Mouse (Mus musculus) neural tube, embryonic 15.5 days (tissue): Measurements from ENCODE around the gene Slc39a1. TPM values are rescaled to one million over a fixed set of nuclear protein-coding genes. Genes with fewer than 3 reads are reported as not detected.
"Not testable (repeated sequence)": the region's sequence is repeated elsewhere in the genome, so short reads cannot be mapped to it uniquely, and the experiment has no call there.

Experiments
- ATAC-seq: fragments of 200-750 bp; cut with Nextera tagmentation; 2 replicates; pipeline ENCODE4 v1.8.0; 2017; ENCODE audit warnings: mild to moderate bottlenecking, moderate TSS enrichment, moderate library complexity; ENCODE audit not compliant: low FRiP score
- H3K27ac ChIP-seq: fragments of 300-500 bp; sonication (generic); replicated peaks from 2 replicates; pipeline ENCODE4 v1.5.1; 2015; ENCODE audit warnings: mild to moderate bottlenecking, inconsistent platforms
- H3K27me3 ChIP-seq: fragments of 300-500 bp; sonication (generic); replicated peaks from 2 replicates; pipeline ENCODE4 v1.6.1; 2015; ENCODE audit warnings: inconsistent platforms
- H3K36me3 ChIP-seq: fragments of 300-500 bp; sonication (generic); 2 replicates; pipeline ENCODE4 v1.6.1; 2015; ENCODE audit warnings: inconsistent platforms
- H3K4me1 ChIP-seq: fragments of 300-500 bp; sonication (generic); 2 replicates; pipeline ENCODE4 v1.6.1; 2015; ENCODE audit warnings: inconsistent platforms
- H3K4me2 ChIP-seq: fragments of 300-500 bp; sonication (generic); 2 replicates; pipeline ENCODE4 v1.6.1; 2015; ENCODE audit warnings: inconsistent platforms, mild to moderate bottlenecking, moderate library complexity
- H3K4me3 ChIP-seq: fragments of 300-500 bp; sonication (generic); replicated peaks from 2 replicates; pipeline ENCODE4 v1.5.1; 2015; ENCODE audit warnings: mild to moderate bottlenecking, inconsistent platforms
- H3K9ac ChIP-seq: fragments of 300-500 bp; sonication (generic); replicated peaks from 2 replicates; pipeline ENCODE4 v1.6.1; 2015; ENCODE audit warnings: mild to moderate bottlenecking, inconsistent platforms
- H3K9me3 ChIP-seq: fragments of 300-500 bp; sonication (generic); replicated peaks from 2 replicates; pipeline ENCODE4 v1.6.1; 2016; ENCODE audit warnings: inconsistent platforms
- WGBS: fragments of 180-500 bp; shearing (Covaris S2); methylation state at CpG from one replicate; pipeline ENCODE4 v1.1.7; 2015; ENCODE audit warnings: mixed read lengths; 5-methylcytosine and 5-hydroxymethylcytosine counted together
- polyA plus RNA-seq: library from polyadenylated mRNA; unstranded; fragments of >200 nt; fragmentation: Nextera tagmentation; extraction: Ambion mirVana; gene quantifications from 2 replicates; pipeline ENCODE4 v1.2.1, GENCODE M21; 2015

Gene Slc39a1
- polyA plus RNA-seq, 1 experiment from 2014 or later, result 49.3 TPM

DNA sequence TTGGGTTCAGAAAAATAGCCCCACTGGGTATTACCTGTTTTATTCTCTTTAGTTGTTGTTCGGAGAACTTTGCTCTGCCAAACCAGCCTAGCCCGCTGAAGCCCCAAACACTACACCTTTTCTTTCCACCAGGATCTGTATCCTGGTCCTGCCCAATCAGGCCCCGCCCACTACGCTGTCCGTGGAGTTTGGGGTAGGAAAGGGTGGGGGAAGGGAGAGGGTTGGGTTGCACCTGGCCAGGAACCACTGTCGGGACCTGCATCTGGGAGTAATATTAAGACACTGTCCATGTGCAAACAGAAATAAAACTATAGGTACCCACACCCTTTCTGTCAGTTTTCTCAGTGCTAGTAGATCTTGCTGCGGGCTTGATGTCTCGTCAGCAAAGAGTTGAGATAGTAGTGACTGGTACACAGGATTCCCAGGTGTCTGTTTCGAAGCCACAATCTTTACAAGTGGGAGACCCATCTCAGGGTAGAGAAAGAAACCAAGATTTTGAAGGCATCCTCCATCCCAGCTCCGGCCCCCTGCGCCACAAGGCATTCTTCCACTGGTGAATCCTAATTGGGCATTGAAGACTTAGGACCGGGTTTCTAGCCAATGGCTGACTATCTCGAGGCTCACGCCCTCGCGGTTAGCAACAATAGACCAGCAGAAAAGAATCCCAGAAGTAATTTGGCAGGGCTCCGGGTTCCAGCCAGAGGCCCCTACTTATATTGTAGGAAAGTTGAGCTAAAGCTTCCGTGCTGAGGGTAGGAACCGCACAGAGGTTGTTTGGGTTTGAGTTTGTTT, 4.8 kb upstream of the Slc39a1 start, which contains the start of gene Creb3l4:
Gene Creb3l4, minus strand, starts transcription at position 529 of the 792 bp plus-strand sequence.
- peak within 1 kb of the TSS; percentile 37 for H3K9ac ChIP-seq

DNA sequence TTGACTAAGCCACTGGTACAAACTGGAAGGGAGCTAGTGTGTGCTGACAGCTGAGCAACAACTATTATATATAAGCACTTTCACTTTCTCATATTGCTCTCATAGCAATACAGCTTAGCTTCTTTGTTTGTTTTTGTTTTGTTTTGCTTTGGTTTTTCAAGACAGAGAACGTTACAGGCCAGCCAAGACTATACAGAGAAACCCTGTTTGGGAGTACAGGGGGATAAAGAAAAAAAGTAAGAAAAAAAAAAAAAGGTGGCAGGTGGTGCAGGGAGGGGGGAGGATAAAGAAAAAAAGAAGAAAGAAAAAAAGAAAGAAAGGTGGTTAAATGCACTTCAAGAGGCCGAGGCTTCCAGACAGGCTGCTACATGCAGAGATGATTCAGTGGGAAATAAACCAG, 2.6 kb upstream of the Slc39a1 start:
- H3K4me1 ChIP-seq, result peaks cover 33% of the 10 kb centered on the region
- no peaks in the 10 kb centered on the region for H3K36me3 ChIP-seq
- no peaks in the 10 kb centered on the region for H3K27me3 ChIP-seq
- ATAC-seq, result no peak
- H3K27ac ChIP-seq, result no peak overlapping the region
- no peaks in the 10 kb centered on the region for H3K9me3 ChIP-seq
- H3K4me3 ChIP-seq, result no peak overlapping the region
- H3K9ac ChIP-seq, result no peak overlapping the region
- no peak overlapping the region for H3K4me2 ChIP-seq
- 71% methylated on average over 2 of the region's 2 CpGs for WGBS

More for the DNA sequence above, 4.8 kb upstream of the Slc39a1 start, which contains the start of gene Creb3l4:
- 3% methylated on average over 19 of the region's 19 CpGs for WGBS
- Histone ChIP-seq H3K36me3 (no peaks in the 10 kb centered on the region), H3K27me3 (no peaks in the 10 kb centered on the region), H3K9me3 (no peaks in the 10 kb centered on the region), H3K27ac (0 out of 2 replicates have a peak within 1 kb of the TSS, but pooled peaks have one; percentile 20), H3K4me2 (peak within 1 kb of the TSS; percentile 62), H3K4me1 (peaks cover 19% of the 10 kb centered on the region), H3K4me3 (peak within 1 kb of the TSS; percentile 35)
- peak; percentile 28; the same call in 1 of the 2 replicates for ATAC-seq

DNA sequence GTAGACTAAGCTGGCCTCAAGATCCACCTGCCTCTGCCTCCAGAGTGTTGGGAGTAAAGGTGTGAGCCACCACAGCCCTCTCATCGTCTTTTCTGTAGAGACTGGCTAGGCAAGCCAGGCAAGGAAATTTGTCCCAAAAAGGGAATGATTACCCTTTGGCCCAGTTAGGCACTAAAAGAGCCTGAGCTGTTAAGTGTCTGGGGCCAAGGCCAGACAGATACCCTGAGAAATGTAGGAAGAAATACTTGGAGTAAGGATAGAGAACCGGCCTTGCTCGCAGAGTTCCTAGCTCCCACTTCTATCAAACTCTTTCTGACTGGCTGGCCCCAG, 377 bp upstream of the Slc39a1 start:
- peaks cover 39% of the 10 kb centered on the region for H3K4me1 ChIP-seq
- no peaks in the 10 kb centered on the region for H3K9me3 ChIP-seq
- WGBS, result 0% methylated on average over 3 of the region's 3 CpGs
- peak overlapping the region; percentile 88 for H3K4me2 ChIP-seq
- peak overlapping the region; percentile 81 for H3K27ac ChIP-seq
- H3K4me3 ChIP-seq, result peak overlapping the region; percentile 79
- peaks cover 10% of the 10 kb centered on the region; the same call in 1 of the 2 replicates for H3K36me3 ChIP-seq
- H3K27me3 ChIP-seq, result no peaks in the 10 kb centered on the region
- peak overlapping the region; percentile 81 for H3K9ac ChIP-seq
- peak; percentile 26 for ATAC-seq

DNA sequence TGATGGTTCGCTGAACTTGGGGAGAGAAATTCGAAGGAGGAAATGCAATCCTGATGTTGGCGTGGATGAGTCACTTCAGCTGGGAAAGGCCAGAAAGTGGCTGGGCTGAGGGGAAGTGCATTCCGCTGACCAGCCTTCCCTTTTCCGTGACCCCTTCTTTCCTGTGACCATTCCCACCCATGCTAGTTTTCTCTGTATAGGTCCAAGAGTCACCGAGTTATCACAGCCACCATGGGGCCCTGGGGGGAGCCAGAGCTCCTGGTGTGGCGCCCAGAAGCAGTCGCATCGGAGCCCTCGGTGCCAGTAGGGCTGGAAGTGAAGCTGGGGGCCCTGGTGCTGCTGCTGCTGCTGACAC, 751 bp downstream of the Slc39a1 start:
- H3K4me2 ChIP-seq, result peak overlapping the region; percentile 88
- H3K4me1 ChIP-seq, result peaks cover 32% of the 10 kb centered on the region
- WGBS, result 11% methylated on average over 10 of the region's 10 CpGs
- H3K27me3 ChIP-seq, result no peaks in the 10 kb centered on the region
- peak overlapping the region; percentile 81 for H3K9ac ChIP-seq
- H3K4me3 ChIP-seq, result peak overlapping the region; percentile 79
- H3K9me3 ChIP-seq, result no peaks in the 10 kb centered on the region
- no peak for ATAC-seq
- peak overlapping the region; percentile 81 for H3K27ac ChIP-seq
- H3K36me3 ChIP-seq, result peaks cover 10% of the 10 kb centered on the region; the same call in 1 of the 2 replicates

DNA sequence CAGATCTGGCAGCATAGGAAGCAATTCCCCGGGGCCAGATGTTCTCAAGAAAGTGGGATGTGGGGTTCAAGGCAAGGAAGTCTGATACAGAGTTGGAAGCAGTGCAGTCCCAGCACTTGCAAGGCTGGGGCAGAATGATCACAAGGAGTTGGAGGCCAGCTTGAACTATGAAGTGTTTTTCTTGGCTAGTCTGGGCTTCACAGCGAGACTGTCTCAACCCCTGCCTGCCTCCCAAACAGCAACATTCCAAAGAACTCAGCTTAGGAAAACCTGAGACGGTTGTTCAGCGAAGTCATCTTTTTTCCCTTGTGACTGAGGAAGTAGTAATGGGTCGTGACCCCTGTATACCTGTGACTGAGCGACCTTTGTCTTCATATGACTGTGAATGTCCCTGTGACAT, 2.8 kb downstream of the Slc39a1 start:
- WGBS, result 88% methylated on average over 6 of the region's 6 CpGs

DNA sequence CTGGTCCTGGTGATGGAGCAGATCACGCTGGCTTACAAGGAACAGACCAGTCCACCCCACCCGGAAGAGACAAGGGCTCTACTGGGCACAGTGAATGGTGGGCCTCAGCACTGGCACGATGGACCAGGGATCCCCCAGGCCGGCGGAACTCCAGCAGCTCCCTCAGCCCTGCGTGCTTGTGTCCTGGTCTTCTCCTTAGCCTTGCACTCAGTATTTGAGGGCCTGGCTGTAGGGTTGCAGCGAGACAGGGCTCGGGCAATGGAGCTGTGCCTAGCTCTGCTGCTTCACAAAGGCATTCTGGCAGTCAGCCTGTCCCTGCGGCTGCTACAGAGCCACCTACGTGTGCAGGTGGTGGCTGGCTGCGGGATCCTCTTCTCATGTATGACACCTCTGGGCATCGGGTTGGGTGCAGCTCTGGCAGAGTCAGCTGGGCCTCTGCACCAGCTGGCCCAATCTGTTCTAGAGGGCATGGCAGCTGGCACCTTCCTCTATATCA, 3.8 kb downstream of the Slc39a1 start:
- not testable (repeated sequence) for H3K9me3 ChIP-seq, H3K27me3 ChIP-seq, ATAC-seq, H3K9ac ChIP-seq, H3K4me3 ChIP-seq, H3K27ac ChIP-seq, H3K4me2 ChIP-seq
- Histone ChIP-seq H3K36me3 (peaks cover 10% of the 10 kb centered on the region; the same call in 1 of the 2 replicates), H3K4me1 (peaks cover 48% of the 10 kb centered on the region)
- WGBS, result 96% methylated on average over 10 of the region's 12 CpGs

More for the DNA sequence above, 2.8 kb downstream of the Slc39a1 start:
- Histone ChIP-seq H3K9me3 (no peaks in the 10 kb centered on the region), H3K4me2 (no peak overlapping the region), H3K9ac (no peak overlapping the region), H3K4me1 (peaks cover 39% of the 10 kb centered on the region), H3K4me3 (no peak overlapping the region), H3K27me3 (no peaks in the 10 kb centered on the region), H3K36me3 (peaks cover 10% of the 10 kb centered on the region; the same call in 1 of the 2 replicates), H3K27ac (no peak overlapping the region)
- no peak for ATAC-seq

- Histone ChIP-seq H3K36me3 (peaks cover 17% of the 10 kb centered on the region), H3K4me1 (peaks cover 45% of the 10 kb centered on the region)
- ATAC-seq, H3K4me3 ChIP-seq, H3K27ac ChIP-seq, H3K9me3 ChIP-seq, H3K27me3 ChIP-seq, H3K9ac ChIP-seq, H3K4me2 ChIP-seq: not testable (repeated sequence)
- WGBS, result 92% methylated on average over 2 of the region's 2 CpGs
Observed at GRCm38 (mm10) chr3:90252659-90253058, 4.7 kb downstream of the Slc39a1 start.

- H3K9ac ChIP-seq, H3K27me3 ChIP-seq, H3K27ac ChIP-seq, H3K9me3 ChIP-seq: not testable (repeated sequence)
- WGBS, result 78% methylated on average over 1 of the region's 1 CpGs
- peak overlapping the region; percentile 81 for H3K4me2 ChIP-seq
- peaks cover 45% of the 10 kb centered on the region for H3K4me1 ChIP-seq
- H3K36me3 ChIP-seq, result peaks cover 17% of the 10 kb centered on the region
- peak; percentile 2; the same call in 1 of the 2 replicates for ATAC-seq
- H3K4me3 ChIP-seq, result peak overlapping the region; percentile 69; the same call in 1 of the 2 replicates
Observed at GRCm38 (mm10) chr3:90253174-90253573, 5.2 kb downstream of the Slc39a1 start.

DNA sequence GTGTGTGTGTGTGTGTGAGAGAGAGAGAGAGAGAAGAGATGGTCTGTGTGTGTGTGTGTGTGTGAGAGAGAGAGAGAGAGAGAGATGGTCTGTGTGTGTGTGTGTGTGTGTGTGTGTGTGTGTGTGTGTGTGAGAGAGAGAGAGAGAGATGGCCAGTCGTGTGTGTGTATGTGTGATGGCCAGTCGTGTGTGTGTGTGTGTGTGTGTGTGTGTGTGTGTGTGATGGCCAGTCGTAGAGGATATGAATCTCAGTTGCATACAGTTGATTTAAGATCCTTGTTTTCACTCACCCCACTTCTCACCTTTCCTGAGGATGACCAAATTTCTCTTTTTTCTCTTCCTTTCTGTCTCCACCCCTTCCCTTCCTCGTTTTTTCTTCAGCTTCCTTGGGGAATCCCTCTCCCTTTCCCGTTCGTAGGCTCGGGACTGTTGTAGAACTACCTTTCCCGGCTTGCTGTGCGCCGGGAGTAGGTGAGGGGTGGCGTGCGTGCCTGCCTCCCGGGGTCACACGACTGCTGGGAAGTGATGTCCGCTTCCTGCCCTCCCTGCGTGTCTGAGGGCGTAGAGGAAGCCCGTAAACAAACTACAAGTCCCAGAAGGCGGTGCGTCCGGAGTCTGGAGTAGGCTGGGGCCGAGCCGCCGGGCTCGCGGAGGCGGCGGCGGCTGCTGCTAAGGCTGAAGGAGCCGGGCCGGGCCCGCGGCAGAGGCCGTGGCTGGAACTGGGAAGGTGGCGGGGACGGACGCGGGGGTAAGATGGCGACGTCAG, 5.9 kb downstream of the Slc39a1 start, which contains the start of gene Crtc2:
Gene Crtc2, plus strand, starts transcription at position 511 of the 766 bp plus-strand sequence.
- peaks cover 38% of the 10 kb centered on the region for H3K4me1 ChIP-seq
- no peaks in the 10 kb centered on the region for H3K27me3 ChIP-seq
- H3K27ac ChIP-seq, result peak within 1 kb of the TSS; percentile 86
- H3K36me3 ChIP-seq, result peaks cover 23% of the 10 kb centered on the region
- peak within 1 kb of the TSS; percentile 69 for H3K4me3 ChIP-seq
- WGBS, result under 1% methylated on average over 39 of the region's 40 CpGs
- H3K9ac ChIP-seq, result peak within 1 kb of the TSS; percentile 84
- H3K9me3 ChIP-seq, result no peaks in the 10 kb centered on the region
- peak; percentile 96 for ATAC-seq
- H3K4me2 ChIP-seq, result peak within 1 kb of the TSS; percentile 81

GRCm38 (mm10) chr3:90254419-90255193, 6.6 kb downstream of the Slc39a1 start:
- WGBS, result 1% methylated on average over 41 of the region's 41 CpGs
- H3K4me2 ChIP-seq, result peak overlapping the region; percentile 81
- peaks cover 30% of the 10 kb centered on the region for H3K36me3 ChIP-seq
- peak overlapping the region; percentile 84 for H3K9ac ChIP-seq
- peak; percentile 61 for ATAC-seq
- H3K27me3 ChIP-seq, result no peaks in the 10 kb centered on the region
- peak overlapping the region; percentile 86 for H3K27ac ChIP-seq
- peaks cover 31% of the 10 kb centered on the region for H3K4me1 ChIP-seq
- H3K9me3 ChIP-seq, result no peaks in the 10 kb centered on the region
- H3K4me3 ChIP-seq, result peak overlapping the region; percentile 69

DNA sequence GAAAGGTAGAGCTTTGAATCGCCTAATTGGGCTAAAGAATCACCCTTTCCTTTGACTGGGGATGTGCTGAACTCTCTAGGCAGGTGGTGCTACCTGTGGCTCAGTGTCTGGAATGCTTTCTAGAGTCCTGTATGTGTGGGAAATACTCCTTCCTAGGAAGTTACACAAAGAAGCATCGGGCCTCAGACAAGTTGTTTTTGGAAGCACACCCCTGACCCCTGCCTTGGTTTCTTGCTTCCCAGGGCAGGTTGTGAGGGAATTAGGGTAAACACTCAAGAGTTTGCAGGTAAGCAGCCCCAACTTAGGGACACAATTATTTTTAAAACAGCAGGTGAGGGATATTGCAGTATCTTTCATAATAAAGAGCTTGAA, 7.2 kb downstream of the Slc39a1 start:
- Histone ChIP-seq H3K4me2 (peak overlapping the region; percentile 81), H3K4me3 (peak overlapping the region; percentile 69), H3K27me3 (no peaks in the 10 kb centered on the region), H3K27ac (peak overlapping the region; percentile 86), H3K36me3 (peaks cover 36% of the 10 kb centered on the region), H3K9ac (peak overlapping the region; percentile 84), H3K9me3 (no peaks in the 10 kb centered on the region), H3K4me1 (peaks cover 31% of the 10 kb centered on the region)
- WGBS, result 26% methylated on average over 2 of the region's 2 CpGs
- no peak for ATAC-seq
